Mouse (Mus musculus) C2C12 (cell line): ENCODE data around the gene Uhrf1bp1l. TPM values are rescaled to one million over a fixed set of nuclear protein-coding genes. Genes with fewer than 3 reads are reported as not detected.

Source experiments
- H3K27me3 ChIP-seq: one replicate; pipeline ENCODE4 v1.6.1; 2011; ENCODE audit not compliant: control insufficient read depth, insufficient read depth, insufficient read length
- H3K36me3 ChIP-seq: one replicate; pipeline ENCODE4 v1.6.1; 2011; ENCODE audit not compliant: control insufficient read depth, insufficient read depth
- H3K4me3 ChIP-seq: one replicate; pipeline ENCODE4 v1.5.1; 2011; ENCODE audit warnings: mild to moderate bottlenecking, control low read depth; ENCODE audit not compliant: poor library complexity, insufficient read depth, severe bottlenecking
- H3K79me2 ChIP-seq: one replicate; pipeline ENCODE4 v1.6.1; 2011; ENCODE audit not compliant: control insufficient read depth, insufficient read depth
- H3K79me3 ChIP-seq: one replicate; pipeline ENCODE4 v1.6.1; 2011; ENCODE audit warnings: low read depth, control low read depth
- H3ac ChIP-seq: one replicate; pipeline ENCODE3; 2011; ENCODE audit warnings: low read depth; ENCODE audit not compliant: control insufficient read depth, insufficient read length
- CEBPB ChIP-seq: IDR thresholded peaks from one replicate; pipeline ENCODE4 v1.6.1; 2011; ENCODE audit warnings: low read depth, mild to moderate bottlenecking, control low read depth, moderate library complexity
- CTCF ChIP-seq: IDR thresholded peaks from one replicate; pipeline ENCODE4 v1.5.1; 2011; ENCODE audit not compliant: control insufficient read depth, insufficient read depth, insufficient read length
- FOSL1 ChIP-seq: IDR thresholded peaks from one replicate; pipeline ENCODE4 v1.8.0; 2011; ENCODE audit warnings: mild to moderate bottlenecking, low read length; ENCODE audit not compliant: poor library complexity, insufficient read depth, severe bottlenecking
- MAX ChIP-seq: IDR thresholded peaks from one replicate; pipeline ENCODE4 v1.6.1; 2011; ENCODE audit warnings: mild to moderate bottlenecking, control low read depth
- MYOD1 ChIP-seq: IDR thresholded peaks from one replicate; pipeline ENCODE4 v1.6.1; 2011; ENCODE audit warnings: low read depth; ENCODE audit not compliant: control insufficient read depth, insufficient read length
- MYOG ChIP-seq: IDR thresholded peaks from one replicate; pipeline ENCODE4 v1.6.1; 2011; ENCODE audit not compliant: control insufficient read depth, insufficient read length; ENCODE audit errors: extremely low read depth
- USF1 ChIP-seq: IDR thresholded peaks from one replicate; pipeline ENCODE4 v1.6.1; 2011; ENCODE audit warnings: low read depth, mild to moderate bottlenecking, control low read depth, moderate library complexity
- polyA plus RNA-seq: library from polyadenylated mRNA; unstranded; fragments of >200 nt; fragmentation: generic; extraction: Trizol; gene quantifications from one replicate; pipeline ENCODE4 v1.2.1, GENCODE M21; 2012; ENCODE audit warnings: missing spikeins

The Uhrf1bp1l gene
- polyA plus RNA-seq, 1 experiment = 28.6 TPM

GRCm38 (mm10) chr10:89740995-89741394 is 3.8 kb upstream of the Uhrf1bp1l start:
- TF ChIP-seq MAX (no peak), USF1 (no peak), MYOD1 (no peak), CTCF (no peak), MYOG (no peak), FOSL1 (no peak)
- Histone ChIP-seq H3K27me3 (no peaks in the 10 kb centered on the region), H3K36me3 (no peaks in the 10 kb centered on the region), H3K4me3 (no peak overlapping the region), H3ac (no peak overlapping the region), H3K79me2 (peaks cover 12% of the 10 kb centered on the region), H3K79me3 (peaks cover 6% of the 10 kb centered on the region)

GRCm38 (mm10) chr10:89743266-89743665 is 1.5 kb upstream of the Uhrf1bp1l start:
- H3K4me3 ChIP-seq = no peak overlapping the region
- TF ChIP-seq MYOG (no peak), CTCF (no peak), CEBPB (no peak), FOSL1 (no peak), MYOD1 (no peak), USF1 (no peak), MAX (no peak)
- H3K79me3 ChIP-seq = peaks cover 27% of the 10 kb centered on the region
- H3K27me3 ChIP-seq = no peaks in the 10 kb centered on the region
- peaks cover 35% of the 10 kb centered on the region for H3K79me2 ChIP-seq
- no peaks in the 10 kb centered on the region for H3K36me3 ChIP-seq
- H3ac ChIP-seq = no peak overlapping the region

- H3K79me2 ChIP-seq = peaks cover 45% of the 10 kb centered on the region
- TF ChIP-seq CEBPB = no peak
- no peak for TF ChIP-seq FOSL1
- TF ChIP-seq MYOG = no peak
- TF ChIP-seq MAX = no peak
- no peak for TF ChIP-seq USF1
- TF ChIP-seq CTCF = no peak
- no peak for TF ChIP-seq MYOD1
- no peaks in the 10 kb centered on the region for H3K36me3 ChIP-seq
- H3ac ChIP-seq = no peak overlapping the region
- no peaks in the 10 kb centered on the region for H3K27me3 ChIP-seq
- H3K79me3 ChIP-seq = peaks cover 38% of the 10 kb centered on the region
- H3K4me3 ChIP-seq = no peak overlapping the region
Observed at GRCm38 (mm10) chr10:89744341-89744740, 450 bp upstream of the Uhrf1bp1l start.

DNA sequence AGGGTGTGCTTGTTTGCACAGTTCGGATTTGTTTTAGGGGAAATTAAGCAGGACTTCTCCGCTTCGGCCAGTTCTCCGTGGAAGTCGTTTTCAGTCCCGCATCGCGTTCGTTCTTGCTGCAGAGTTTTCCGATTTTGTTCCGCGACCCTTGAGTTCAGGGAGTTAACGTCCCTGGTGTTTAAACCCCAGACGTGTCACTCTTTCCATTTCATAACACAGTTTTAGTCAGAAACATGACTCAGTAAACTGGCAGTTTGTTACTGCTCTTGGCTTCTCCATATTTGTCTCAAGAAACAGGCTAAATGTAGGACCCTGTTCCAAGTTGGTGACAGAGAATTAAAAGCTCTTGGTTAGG is 852 bp downstream of the Uhrf1bp1l start:
- Histone ChIP-seq H3K79me2 (peaks cover 58% of the 10 kb centered on the region), H3ac (peak overlapping the region; percentile 100), H3K36me3 (no peaks in the 10 kb centered on the region), H3K27me3 (no peaks in the 10 kb centered on the region), H3K79me3 (peaks cover 50% of the 10 kb centered on the region), H3K4me3 (peak overlapping the region; percentile 89)
- TF ChIP-seq MYOG (no peak), CTCF (no peak), USF1 (no peak), CEBPB (no peak), FOSL1 (no peak), MAX (no peak), MYOD1 (no peak)

DNA sequence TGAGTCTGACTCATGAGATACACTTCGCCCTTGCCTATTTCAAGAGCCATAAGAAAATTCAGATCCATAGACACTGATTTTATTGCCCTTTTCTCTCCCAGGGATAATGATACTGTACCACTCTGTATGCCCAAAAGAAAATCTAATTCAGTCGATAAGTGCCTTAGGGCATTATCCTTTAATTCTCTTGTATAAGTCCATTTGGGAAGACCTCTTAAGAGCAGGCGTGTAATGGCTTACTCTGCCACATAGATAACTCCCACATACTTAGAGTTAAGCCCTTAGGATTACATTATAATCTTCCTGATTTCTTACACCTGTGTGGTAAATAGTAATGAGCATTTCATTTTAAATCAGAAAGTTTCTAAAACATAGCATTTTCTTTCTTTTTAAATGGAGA is 1.8 kb downstream of the Uhrf1bp1l start:
- H3K4me3 ChIP-seq = no peak overlapping the region

GRCm38 (mm10) chr10:89747221-89747905 is 2.6 kb downstream of the Uhrf1bp1l start:
- H3K36me3 ChIP-seq = no peaks in the 10 kb centered on the region
- no peaks in the 10 kb centered on the region for H3K27me3 ChIP-seq
- peaks cover 66% of the 10 kb centered on the region for H3K79me3 ChIP-seq
- TF ChIP-seq MAX (no peak), MYOD1 (no peak), USF1 (no peak), CEBPB (no peak), MYOG (no peak), CTCF (no peak), FOSL1 (no peak)
- no peak overlapping the region for H3K4me3 ChIP-seq
- H3K79me2 ChIP-seq = peaks cover 76% of the 10 kb centered on the region
- no peak overlapping the region for H3ac ChIP-seq

More for the DNA sequence above, 1.8 kb downstream of the Uhrf1bp1l start:
- Histone ChIP-seq H3K27me3 (no peaks in the 10 kb centered on the region), H3K79me3 (peaks cover 58% of the 10 kb centered on the region), H3K36me3 (no peaks in the 10 kb centered on the region), H3K79me2 (peaks cover 68% of the 10 kb centered on the region), H3ac (no peak overlapping the region)
- TF ChIP-seq MAX (no peak), CTCF (no peak)
